Mouse (Mus musculus) small intestine, adult 2 months (tissue): ENCODE measurements around the gene Crlf3. TPM values are rescaled to one million over a fixed set of nuclear protein-coding genes. Genes with fewer than 3 reads are reported as not detected.
A peak's percentile ranks its signal among the peaks of the same experiment; 100 is the strongest.

ENCODE experiments used
- H3K27ac ChIP-seq: fragments of 200-500 bp; 2 replicates; pipeline ENCODE4 v1.5.1; 2012; ENCODE audit warnings: low read depth, low read length, control low read depth, inconsistent platforms; ENCODE audit not compliant: insufficient read depth
- H3K27me3 ChIP-seq: fragments of 200-500 bp; 2 replicates; pipeline ENCODE4 v1.6.1; 2012; ENCODE audit warnings: mild to moderate bottlenecking, moderate library complexity, low read length, inconsistent platforms; ENCODE audit not compliant: control insufficient read depth, insufficient read depth
- H3K36me3 ChIP-seq: fragments of 200-500 bp; 2 replicates; pipeline ENCODE4 v1.6.1; 2012; ENCODE audit warnings: mild to moderate bottlenecking, low read length, control low read depth, inconsistent platforms; ENCODE audit not compliant: control insufficient read depth, insufficient read depth
- H3K4me1 ChIP-seq: fragments of 200-500 bp; 2 replicates; pipeline ENCODE4 v1.6.1; 2012; ENCODE audit warnings: low read length, inconsistent platforms, mixed read lengths; ENCODE audit not compliant: control insufficient read depth, insufficient read depth, insufficient read length
- H3K4me3 ChIP-seq: fragments of 200-500 bp; 2 replicates; pipeline ENCODE4 v1.5.1; 2012; ENCODE audit warnings: low read depth, mild to moderate bottlenecking, control low read depth, inconsistent platforms, low read length, moderate library complexity
- CTCF ChIP-seq: fragments of 200-500 bp; IDR thresholded peaks from 2 replicates; pipeline ENCODE4 v1.5.1; 2012; ENCODE audit warnings: low read depth, mild to moderate bottlenecking, control low read depth, inconsistent platforms, low read length, moderate library complexity, mixed read lengths; ENCODE audit not compliant: insufficient replicate concordance, insufficient read length; ENCODE audit errors: extremely low read depth
- POLR2A ChIP-seq: fragments of 200-500 bp; IDR thresholded peaks from 2 replicates; pipeline ENCODE4 v1.6.1; 2012; ENCODE audit warnings: low read depth, mild to moderate bottlenecking, control low read depth, inconsistent platforms, low read length, moderate library complexity
- whole genome bisulfite sequencing: fragments of 180-500 bp; shearing (Covaris S2); methylation state at CpG from one replicate; pipeline ENCODE4 v1.1.7; 2018; 5-methylcytosine and 5-hydroxymethylcytosine counted together
- polyA plus RNA-seq: library from polyadenylated mRNA; depleted of rRNA; stranded (reverse); fragments of >200 nt; gene quantifications from 2 replicates; pipeline ENCODE4 v1.2.3, GENCODE M21; 2012

Crlf3 gene
- polyA plus RNA-seq, 1 experiment, result 9.4 TPM

- Histone ChIP-seq H3K4me1 (no peaks in the 10 kb centered on the region), H3K4me3 (no peak overlapping the region), H3K27me3 (no peaks in the 10 kb centered on the region), H3K27ac (0 out of 2 replicates have a peak overlapping the region, but pooled peaks have one; percentile 10), H3K36me3 (peaks cover 41% of the 10 kb centered on the region)
- no peak for TF ChIP-seq POLR2A
- TF ChIP-seq CTCF, result no peak
- 76% methylated on average over 4 of the region's 4 CpGs for WGBS
These were observed 18.6 kb downstream of the Crlf3 start for GRCm38 (mm10) chr11:80062159-80062558.

DNA sequence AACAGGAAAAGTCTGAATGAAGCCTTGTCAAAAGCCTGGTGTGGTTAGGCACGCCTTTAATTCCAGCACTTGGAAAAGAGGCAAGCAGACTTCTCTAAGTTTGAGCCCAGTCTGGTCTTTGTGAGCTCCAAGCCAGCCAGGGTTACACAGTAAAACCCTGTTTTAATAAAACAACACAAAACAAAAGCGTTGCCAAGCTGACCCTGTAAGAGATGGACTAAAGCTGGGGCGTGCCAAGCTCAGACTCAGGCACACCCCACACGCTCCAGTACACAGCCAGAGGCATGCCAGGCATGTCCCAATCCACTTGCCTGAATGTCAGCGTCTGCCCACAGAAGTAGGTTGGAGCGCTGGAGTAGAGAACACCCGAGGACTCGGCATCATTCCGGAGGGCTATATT is 24.6 kb downstream of the Crlf3 start:
- H3K36me3 ChIP-seq, result peaks cover 64% of the 10 kb centered on the region
- 94% methylated on average over 9 of the region's 9 CpGs for WGBS
- H3K4me3 ChIP-seq, result no peak overlapping the region
- H3K4me1 ChIP-seq, result no peaks in the 10 kb centered on the region
- no peak for TF ChIP-seq POLR2A
- TF ChIP-seq CTCF, result no peak
- H3K27me3 ChIP-seq, result no peaks in the 10 kb centered on the region
- no peak overlapping the region for H3K27ac ChIP-seq

DNA sequence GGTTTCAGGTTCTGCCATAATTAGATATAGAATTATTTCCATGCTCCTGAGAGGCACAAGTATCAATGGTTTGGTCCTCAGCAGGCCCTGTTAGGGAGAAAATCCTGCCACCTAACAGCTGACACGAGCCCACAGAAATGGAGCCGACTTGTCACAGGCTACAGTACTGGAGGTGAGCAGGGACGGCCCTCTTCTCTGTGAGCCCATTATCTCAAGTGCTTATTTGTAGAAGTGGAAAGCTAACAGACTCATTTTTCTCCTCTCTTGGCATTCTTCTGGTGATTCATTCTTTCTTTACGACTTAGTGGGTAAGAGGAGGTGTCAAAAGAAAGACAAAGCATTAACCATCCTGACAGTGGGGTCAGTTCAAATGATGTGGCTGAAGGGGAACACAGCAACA is 26.1 kb downstream of the Crlf3 start:
- no peaks in the 10 kb centered on the region for H3K27me3 ChIP-seq
- no peak overlapping the region for H3K4me3 ChIP-seq
- no peak for TF ChIP-seq CTCF
- no peak for TF ChIP-seq POLR2A
- H3K4me1 ChIP-seq, result no peaks in the 10 kb centered on the region
- no peak overlapping the region for H3K27ac ChIP-seq
- H3K36me3 ChIP-seq, result peaks cover 60% of the 10 kb centered on the region
- WGBS, result 63% methylated on average over 4 of the region's 4 CpGs

GRCm38 (mm10) chr11:80053171-80053570 is 27.6 kb downstream of the Crlf3 start:
- TF ChIP-seq CTCF (no peak), POLR2A (no peak)
- 94% methylated on average over 5 of the region's 5 CpGs for WGBS
- Histone ChIP-seq H3K27ac (no peak overlapping the region), H3K4me3 (no peak overlapping the region), H3K4me1 (no peaks in the 10 kb centered on the region), H3K27me3 (no peaks in the 10 kb centered on the region), H3K36me3 (peaks cover 60% of the 10 kb centered on the region)

DNA sequence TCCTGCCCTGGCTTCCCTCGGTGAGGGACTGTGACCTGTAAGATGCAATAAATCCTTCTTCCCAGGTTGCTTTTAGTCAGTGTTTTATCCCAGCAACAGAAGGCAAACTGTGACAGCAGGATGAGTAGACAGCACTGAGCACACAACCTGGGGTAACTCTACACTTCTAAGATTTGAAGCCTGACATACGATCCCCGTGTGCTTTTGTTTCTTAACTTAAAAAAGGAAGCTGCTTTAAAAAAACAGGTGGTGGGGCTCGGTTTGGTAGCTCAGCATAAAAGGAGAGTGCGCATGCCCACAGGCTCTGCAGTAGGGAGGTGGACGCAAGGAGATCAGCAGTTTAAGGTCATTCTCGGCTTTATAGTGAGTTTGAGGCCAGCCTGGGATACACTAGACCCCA is 28.3 kb downstream of the Crlf3 start:
- WGBS, result 83% methylated on average over 7 of the region's 7 CpGs
- no peak overlapping the region for H3K4me3 ChIP-seq
- no peak overlapping the region for H3K27ac ChIP-seq
- H3K4me1 ChIP-seq, result no peaks in the 10 kb centered on the region
- no peaks in the 10 kb centered on the region for H3K27me3 ChIP-seq
- H3K36me3 ChIP-seq, result peaks cover 57% of the 10 kb centered on the region
- TF ChIP-seq POLR2A, result no peak
- TF ChIP-seq CTCF, result no peak

DNA sequence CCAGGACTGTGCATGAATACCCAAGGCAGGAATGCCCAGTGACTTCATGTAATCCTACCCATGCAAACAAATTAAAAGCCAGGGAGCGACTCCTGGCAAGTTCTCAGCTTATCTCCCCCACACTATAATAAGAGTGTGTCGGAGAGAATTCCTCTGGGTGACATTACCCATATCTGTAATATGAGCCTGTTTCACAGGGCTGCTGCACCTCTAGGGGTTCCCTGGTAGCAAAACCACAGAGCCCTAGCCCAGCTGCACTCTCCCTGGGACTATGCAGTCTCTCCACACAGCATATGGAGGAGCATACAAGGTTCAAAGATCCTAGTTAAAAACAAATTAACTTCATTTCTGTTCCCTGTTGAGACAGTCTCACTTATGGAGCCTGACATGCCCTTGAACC is 30.7 kb downstream of the Crlf3 start:
- peaks cover 47% of the 10 kb centered on the region for H3K36me3 ChIP-seq
- TF ChIP-seq CTCF (no peak), POLR2A (no peak)

GRCm38 (mm10) chr11:80046856-80047255 is 33.9 kb downstream of the Crlf3 start:
- no peak for TF ChIP-seq POLR2A
- TF ChIP-seq CTCF, result no peak
- Histone ChIP-seq H3K27me3 (no peaks in the 10 kb centered on the region), H3K4me1 (no peaks in the 10 kb centered on the region), H3K36me3 (peaks cover 24% of the 10 kb centered on the region), H3K4me3 (no peak overlapping the region), H3K27ac (no peak overlapping the region)
- 86% methylated on average over 7 of the region's 7 CpGs for WGBS

More for the DNA sequence above, 30.7 kb downstream of the Crlf3 start:
- Histone ChIP-seq H3K4me3 (no peak overlapping the region), H3K4me1 (no peaks in the 10 kb centered on the region), H3K27ac (no peak overlapping the region), H3K27me3 (no peaks in the 10 kb centered on the region)
- WGBS, result 72% methylated on average over 2 of the region's 2 CpGs

- 81% methylated on average over 8 of the region's 8 CpGs for WGBS
- Histone ChIP-seq H3K36me3 (peaks cover 12% of the 10 kb centered on the region), H3K4me1 (no peaks in the 10 kb centered on the region), H3K27ac (no peak overlapping the region), H3K27me3 (no peaks in the 10 kb centered on the region), H3K4me3 (no peak overlapping the region)
- TF ChIP-seq POLR2A (no peak), CTCF (no peak)
These were observed 37.4 kb downstream of the Crlf3 start for GRCm38 (mm10) chr11:80043419-80043817.
